Mouse (Mus musculus) natural killer cell, adult 2 months (primary cell): ENCODE data around the gene Gadd45a.

Experiments used
- DNase-seq, 2 experiments: peaks; one replicate each; pipeline ENCODE4 v3.0.0; 2022; ENCODE audit warnings: low spot score in 2 of 2

The Gadd45a gene

GRCm38 (mm10) chr6:67036837-67037628, at the start of gene Gadd45a:
TSS of gene Gadd45a (minus strand) at chr6:67037457.
- peak; percentile 92 to 93 for DNase-seq

- no peak for DNase-seq
Observed at GRCm38 (mm10) chr6:67085850-67086437, 48.7 kb upstream of the Gadd45a start.

GRCm38 (mm10) chr6:67084465-67084864, 47.2 kb upstream of the Gadd45a start:
- no peak for DNase-seq

GRCm38 (mm10) chr6:67081141-67081540, 43.9 kb upstream of the Gadd45a start:
- no peak for DNase-seq

- no peak for DNase-seq
Observed at GRCm38 (mm10) chr6:67078076-67078475, 40.8 kb upstream of the Gadd45a start.

GRCm38 (mm10) chr6:67077477-67077876, 40.2 kb upstream of the Gadd45a start:
- DNase-seq, result no peak

GRCm38 (mm10) chr6:67076348-67076747, 39.1 kb upstream of the Gadd45a start:
- no peak for DNase-seq

GRCm38 (mm10) chr6:67074868-67075267, 37.6 kb upstream of the Gadd45a start:
- no peak for DNase-seq

- no peak for DNase-seq
Observed at GRCm38 (mm10) chr6:67073929-67074328, 36.7 kb upstream of the Gadd45a start.

GRCm38 (mm10) chr6:67073446-67073845, 36.2 kb upstream of the Gadd45a start:
- DNase-seq, result no peak

GRCm38 (mm10) chr6:67071615-67072014, 34.4 kb upstream of the Gadd45a start:
- no peak for DNase-seq

GRCm38 (mm10) chr6:67069800-67070315, 32.6 kb upstream of the Gadd45a start:
- no peak for DNase-seq

GRCm38 (mm10) chr6:67069219-67069762, 32.0 kb upstream of the Gadd45a start:
- DNase-seq, result no peak

- DNase-seq, result no peak
Observed at GRCm38 (mm10) chr6:67060057-67060456, 22.8 kb upstream of the Gadd45a start.

- no peak for DNase-seq
Observed at GRCm38 (mm10) chr6:67057991-67058696, 20.9 kb upstream of the Gadd45a start.

- no peak for DNase-seq
Observed at GRCm38 (mm10) chr6:67057574-67057973, 20.3 kb upstream of the Gadd45a start.

- DNase-seq, result no peak
Observed at GRCm38 (mm10) chr6:67056889-67057564, 19.8 kb upstream of the Gadd45a start.

- DNase-seq, result peak in 1 of 2 experiments; percentile 43
Observed at GRCm38 (mm10) chr6:67056108-67056888, 19.0 kb upstream of the Gadd45a start.

GRCm38 (mm10) chr6:67050063-67050462, 12.8 kb upstream of the Gadd45a start:
- DNase-seq, result no peak

- no peak for DNase-seq
Observed at GRCm38 (mm10) chr6:67049695-67050038, 12.4 kb upstream of the Gadd45a start.
